Mouse (Mus musculus) cerebellum, adult 2 months (tissue): ENCODE data around the gene Dlx2. TPM values are rescaled to one million over a fixed set of nuclear protein-coding genes. Genes with fewer than 3 reads are reported as not detected.

Experiments
- DNase-seq, 2 experiments: peaks; one replicate each; pipeline ENCODE4 v3.0.0; 2021
- H3K27ac ChIP-seq: fragments of 200-500 bp; 2 replicates; pipeline ENCODE4 v1.5.1; 2012; ENCODE audit warnings: low read length, control low read depth, inconsistent platforms; ENCODE audit not compliant: insufficient read depth
- H3K27me3 ChIP-seq: fragments of 200-500 bp; 2 replicates; pipeline ENCODE4 v1.6.1; 2012; ENCODE audit warnings: inconsistent platforms, mild to moderate bottlenecking, low read length, moderate library complexity; ENCODE audit not compliant: control insufficient read depth, insufficient read depth
- H3K4me1 ChIP-seq: fragments of 200-500 bp; 2 replicates; pipeline ENCODE4 v1.6.1; 2011; ENCODE audit warnings: low read length; ENCODE audit not compliant: control insufficient read depth, insufficient read depth
- H3K4me3 ChIP-seq: fragments of 200-500 bp; replicated peaks from 2 replicates; pipeline ENCODE3; 2011; ENCODE audit warnings: mild to moderate bottlenecking, low read depth, low read length, control low read depth; ENCODE audit not compliant: insufficient read depth
- CTCF ChIP-seq: fragments of 200-500 bp; IDR thresholded peaks from 2 replicates; pipeline ENCODE4 v1.5.1; 2011; ENCODE audit warnings: low read depth, mild to moderate bottlenecking, control low read depth, low read length, moderate library complexity, borderline replicate concordance; ENCODE audit not compliant: insufficient read depth
- POLR2A ChIP-seq: fragments of 200-500 bp; IDR thresholded peaks from 2 replicates; pipeline ENCODE4 v1.6.1; 2011; ENCODE audit warnings: low read length, control low read depth, borderline replicate concordance; ENCODE audit not compliant: insufficient read depth
- WGBS: fragments of 180-500 bp; shearing (Covaris S2); methylation state at CpG from one replicate; pipeline ENCODE4 v1.1.7; 2018; 5-methylcytosine and 5-hydroxymethylcytosine counted together
- polyA plus RNA-seq: library from polyadenylated mRNA; depleted of rRNA; stranded (reverse); fragments of >200 nt; gene quantifications from 2 replicates; pipeline ENCODE4 v1.2.3, GENCODE M21; 2012; rRNA removed

The Dlx2 gene
- polyA plus RNA-seq, 1 experiment = not detected

DNA sequence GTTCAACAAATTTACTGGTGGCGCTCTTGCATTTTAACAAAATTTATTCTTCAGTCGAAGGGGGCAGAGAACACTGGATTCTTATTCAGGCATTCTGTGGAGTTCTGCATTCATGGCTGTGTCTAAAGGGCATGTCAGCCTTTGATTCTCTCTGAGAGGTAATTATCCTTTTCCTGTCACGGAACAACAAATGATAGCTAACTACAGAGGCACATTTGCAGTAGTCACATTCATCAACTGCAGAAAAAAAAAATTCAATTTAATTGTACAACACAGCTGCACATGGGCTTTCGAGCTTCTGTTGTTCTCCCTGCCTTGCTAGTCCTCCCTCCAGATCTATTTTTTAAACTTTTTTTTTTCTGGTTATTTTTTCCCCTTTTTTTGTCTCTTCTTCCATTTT lies 29.6 kb downstream of the Dlx2 start:
- TF ChIP-seq CTCF = no peak
- no peak for TF ChIP-seq POLR2A
- no peaks in the 10 kb centered on the region for H3K4me1 ChIP-seq
- H3K27ac ChIP-seq = no peak overlapping the region
- DNase-seq = no peak
- 81% methylated on average over 4 of the region's 4 CpGs for WGBS
- H3K27me3 ChIP-seq = no peaks in the 10 kb centered on the region
- H3K4me3 ChIP-seq = no peak overlapping the region

DNA sequence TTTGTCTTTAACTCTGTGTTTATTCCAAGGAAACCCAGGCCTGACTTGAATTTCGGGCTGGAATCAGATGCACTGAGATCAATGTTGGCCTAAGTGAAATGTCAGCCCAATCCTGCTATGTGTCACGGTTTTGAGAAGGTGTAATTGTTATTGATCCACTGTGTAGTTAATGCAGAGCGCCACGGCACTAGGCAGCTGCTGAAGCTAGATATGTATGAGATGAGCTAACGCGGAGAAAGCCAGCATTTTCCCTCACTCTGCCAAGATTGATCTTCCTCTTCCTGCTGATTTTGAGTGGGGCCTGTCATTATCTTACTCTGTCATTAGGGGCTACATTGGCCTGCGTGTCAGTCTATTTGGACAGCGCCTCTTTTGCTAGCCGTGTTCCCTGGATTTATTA lies 34.2 kb downstream of the Dlx2 start:
- TF ChIP-seq POLR2A (no peak), CTCF (no peak)
- no peaks in the 10 kb centered on the region for H3K27me3 ChIP-seq
- WGBS = 86% methylated on average over 9 of the region's 9 CpGs

GRCm38 (mm10) chr2:71511209-71511608 lies 35.3 kb downstream of the Dlx2 start:
- H3K4me1 ChIP-seq = no peaks in the 10 kb centered on the region
- DNase-seq = no peak
- H3K27me3 ChIP-seq = no peaks in the 10 kb centered on the region
- H3K4me3 ChIP-seq = no peak overlapping the region
- no peak for TF ChIP-seq POLR2A
- H3K27ac ChIP-seq = no peak overlapping the region
- 94% methylated on average over 7 of the region's 7 CpGs for WGBS

More for the DNA sequence above, 34.2 kb downstream of the Dlx2 start:
- H3K27ac ChIP-seq = no peak overlapping the region
- no peak for DNase-seq
- no peak overlapping the region for H3K4me3 ChIP-seq
- no peaks in the 10 kb centered on the region for H3K4me1 ChIP-seq

GRCm38 (mm10) chr2:71504852-71505251 lies 41.7 kb downstream of the Dlx2 start:
- Histone ChIP-seq H3K4me3 (no peak overlapping the region), H3K4me1 (no peaks in the 10 kb centered on the region), H3K27me3 (no peaks in the 10 kb centered on the region), H3K27ac (no peak overlapping the region)
- no peak for DNase-seq
- 75% methylated on average over 9 of the region's 9 CpGs for WGBS
- no peak for TF ChIP-seq CTCF
- TF ChIP-seq POLR2A = no peak

GRCm38 (mm10) chr2:71499276-71500230 lies 47.0 kb downstream of the Dlx2 start:
- TF ChIP-seq CTCF (no peak), POLR2A (no peak)
- 51% methylated on average over 16 of the region's 16 CpGs for WGBS
- DNase-seq = no peak

GRCm38 (mm10) chr2:71497175-71497574 lies 49.4 kb downstream of the Dlx2 start:
- no peak overlapping the region for H3K27ac ChIP-seq
- H3K4me3 ChIP-seq = no peak overlapping the region
- no peaks in the 10 kb centered on the region for H3K27me3 ChIP-seq
- no peak for DNase-seq
- H3K4me1 ChIP-seq = no peaks in the 10 kb centered on the region
- WGBS = 68% methylated on average over 5 of the region's 5 CpGs
- no peak for TF ChIP-seq CTCF
- TF ChIP-seq POLR2A = no peak

More at GRCm38 (mm10) chr2:71499276-71500230, 47.0 kb downstream of the Dlx2 start:
- H3K4me1 ChIP-seq = no peaks in the 10 kb centered on the region
- H3K27ac ChIP-seq = no peak overlapping the region
- no peaks in the 10 kb centered on the region for H3K27me3 ChIP-seq
- H3K4me3 ChIP-seq = no peak overlapping the region

DNA sequence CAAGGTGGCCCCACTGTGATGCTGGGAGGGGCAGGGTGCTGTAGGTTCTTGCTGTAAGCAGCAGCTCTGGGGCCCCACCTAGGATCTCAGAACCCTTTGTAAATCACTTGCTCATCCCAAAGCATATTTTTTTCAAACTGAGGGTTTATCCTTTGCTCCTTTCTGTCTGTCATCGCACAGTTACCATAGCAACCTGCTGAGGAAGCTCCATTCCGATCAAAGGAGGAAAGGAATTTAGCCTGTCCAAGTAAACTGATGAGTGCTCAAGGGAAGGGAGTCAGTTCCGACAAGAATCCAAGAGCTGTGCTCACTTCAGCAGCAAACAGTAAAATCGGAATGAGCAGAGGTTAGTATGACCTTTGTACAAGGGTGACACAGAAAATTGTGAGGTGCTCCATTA lies 51.6 kb downstream of the Dlx2 start:
- no peaks in the 10 kb centered on the region for H3K4me1 ChIP-seq
- no peak overlapping the region for H3K4me3 ChIP-seq
- 31% methylated on average over 4 of the region's 4 CpGs for WGBS
- no peak for TF ChIP-seq POLR2A
- no peak for TF ChIP-seq CTCF
- no peak for DNase-seq
- no peaks in the 10 kb centered on the region for H3K27me3 ChIP-seq
- no peak overlapping the region for H3K27ac ChIP-seq

DNA sequence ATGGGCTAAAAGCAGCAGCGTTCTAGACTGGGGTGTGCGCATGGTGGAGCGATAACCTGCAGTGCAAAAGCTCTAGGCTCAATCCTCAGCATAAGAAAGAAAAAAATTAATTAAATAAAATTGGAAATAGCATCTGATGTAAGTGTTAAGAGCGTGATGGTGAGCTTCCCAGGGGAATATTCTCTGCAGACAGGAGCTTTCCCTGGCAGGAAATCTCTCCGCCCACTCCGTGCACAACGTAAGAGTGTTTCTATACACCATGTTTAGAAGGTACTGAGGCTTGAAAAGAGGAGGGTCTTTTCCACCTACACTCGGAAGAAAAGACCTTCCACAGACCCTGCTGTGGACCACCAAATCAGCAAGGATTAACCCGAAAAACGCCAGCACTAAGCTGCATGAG lies 52.1 kb downstream of the Dlx2 start:
- Histone ChIP-seq H3K4me3 (no peak overlapping the region), H3K4me1 (no peaks in the 10 kb centered on the region), H3K27me3 (no peaks in the 10 kb centered on the region), H3K27ac (no peak overlapping the region)
- 59% methylated on average over 10 of the region's 10 CpGs for WGBS
- TF ChIP-seq CTCF (no peak), POLR2A (no peak)
- no peak for DNase-seq

Other genes with a start within 250 kb of the Dlx2 start
- 135 and 139 TPM in 2 replicates for gene Slc25a12, start 179.0 kb downstream of the Dlx2 start, polyA plus RNA-seq
- gene Hat1, start 157.8 kb downstream of the Dlx2 start, polyA plus RNA-seq = 23.5 and 24.0 TPM in 2 replicates
- 56.1 and 58.4 TPM in 2 replicates for gene Metap1d, start 93.5 kb downstream of the Dlx2 start, polyA plus RNA-seq
- 0.14 and 0.20 TPM in 2 replicates for gene Dlx1, start 18.6 kb downstream of the Dlx2 start, polyA plus RNA-seq
- 23.6 and 26.0 TPM in 2 replicates for gene Itga6, start 198.9 kb upstream of the Dlx2 start, polyA plus RNA-seq